Mouse (Mus musculus) heart, adult 2 months (tissue): ENCODE results near the gene Gtf2f2.

Experiments used
- CTCF ChIP-seq: fragments of 200-600 bp; IDR thresholded peaks from 2 replicates; pipeline ENCODE4 v1.8.1; 2022; ENCODE audit warnings: antibody characterized with exemption, mild to moderate bottlenecking, moderate library complexity
- EP300 ChIP-seq: fragments of 200-500 bp; IDR thresholded peaks from 2 replicates; pipeline ENCODE4 v1.6.1; 2011; ENCODE audit warnings: low read depth, low read length, control low read depth; ENCODE audit not compliant: insufficient read depth
- POLR2A ChIP-seq: fragments of 200-500 bp; IDR thresholded peaks from 2 replicates; pipeline ENCODE4 v1.6.1; 2011; ENCODE audit warnings: mild to moderate bottlenecking, low read depth, low read length, control low read depth; ENCODE audit not compliant: insufficient read depth

GRCm38 (mm10) chr14:75964433-75964832 is 46.2 kb downstream of the Gtf2f2 start:
- no peak for TF ChIP-seq CTCF
- TF ChIP-seq POLR2A = no peak
- TF ChIP-seq EP300 = no peak
